Mouse (Mus musculus) neural tube, embryonic 13.5 days (tissue): ENCODE results near the gene Anks1. TPM values are rescaled to one million over a fixed set of nuclear protein-coding genes. Genes with fewer than 3 reads are reported as not detected.

Experiments used
- ATAC-seq: fragments of 200-750 bp; cut with Nextera tagmentation; 2 replicates; pipeline ENCODE4 v1.8.0; 2017; ENCODE audit warnings: low read depth, mild to moderate bottlenecking, moderate TSS enrichment, moderate library complexity
- H3K27ac ChIP-seq: fragments of 300-500 bp; sonication (generic); replicated peaks from 2 replicates; pipeline ENCODE4 v1.5.1; 2015; ENCODE audit warnings: moderate library complexity, mild to moderate bottlenecking, inconsistent platforms
- H3K27me3 ChIP-seq: fragments of 300-500 bp; sonication (generic); 2 replicates; pipeline ENCODE4 v1.6.1; 2015; ENCODE audit warnings: mild to moderate bottlenecking, inconsistent platforms
- H3K36me3 ChIP-seq: fragments of 300-500 bp; sonication (generic); 2 replicates; pipeline ENCODE4 v1.6.1; 2015; ENCODE audit warnings: mild to moderate bottlenecking, inconsistent platforms
- H3K4me1 ChIP-seq: fragments of 300-500 bp; sonication (generic); replicated peaks from 2 replicates; pipeline ENCODE4 v1.6.1; 2015; ENCODE audit warnings: inconsistent platforms
- H3K4me2 ChIP-seq: fragments of 300-500 bp; sonication (generic); 2 replicates; pipeline ENCODE4 v1.6.1; 2015; ENCODE audit warnings: inconsistent platforms, mild to moderate bottlenecking, moderate library complexity
- H3K4me3 ChIP-seq: fragments of 300-500 bp; sonication (generic); 2 replicates; pipeline ENCODE4 v1.5.1; 2015; ENCODE audit warnings: mild to moderate bottlenecking, inconsistent platforms
- H3K9ac ChIP-seq: fragments of 300-500 bp; sonication (generic); 2 replicates; pipeline ENCODE4 v1.6.1; 2015; ENCODE audit warnings: moderate library complexity, mild to moderate bottlenecking, inconsistent platforms
- H3K9me3 ChIP-seq: fragments of 300-500 bp; sonication (generic); 2 replicates; pipeline ENCODE4 v1.6.1; 2016; ENCODE audit warnings: inconsistent platforms
- WGBS: fragments of 180-500 bp; shearing (Covaris S2); methylation state at CpG from one replicate; pipeline ENCODE4 v1.1.7; 2015; 5-methylcytosine and 5-hydroxymethylcytosine counted together
- polyA plus RNA-seq: library from polyadenylated mRNA; unstranded; fragments of >200 nt; fragmentation: Nextera tagmentation; extraction: Ambion mirVana; gene quantifications from 2 replicates; pipeline ENCODE4 v1.2.1, GENCODE M21; 2015

The Anks1 gene
- polyA plus RNA-seq, 1 experiment from 2014 or later = 61.9 TPM

- Histone ChIP-seq H3K36me3 (peaks cover 79% of the 10 kb centered on the region), H3K9me3 (no peaks in the 10 kb centered on the region), H3K27ac (no peak overlapping the region), H3K4me3 (no peak overlapping the region), H3K27me3 (no peaks in the 10 kb centered on the region), H3K4me2 (no peak overlapping the region), H3K4me1 (peaks cover 11% of the 10 kb centered on the region), H3K9ac (no peak overlapping the region)
- no peak for ATAC-seq
- WGBS = 79% methylated on average over 8 of the region's 8 CpGs
These were observed 141.1 kb downstream of the Anks1 start for GRCm38 (mm10) chr17:28050210-28050609.

- no peak overlapping the region for H3K4me2 ChIP-seq
- no peak overlapping the region for H3K9ac ChIP-seq
- 85% methylated on average over 21 of the region's 21 CpGs for WGBS
- no peaks in the 10 kb centered on the region for H3K9me3 ChIP-seq
- H3K4me1 ChIP-seq = 0 out of 2 replicates have a peak, but pooled peaks cover 5% of the 10 kb centered on the region
- peaks cover 86% of the 10 kb centered on the region for H3K36me3 ChIP-seq
- no peak overlapping the region for H3K4me3 ChIP-seq
- H3K27me3 ChIP-seq = no peaks in the 10 kb centered on the region
- no peak overlapping the region for H3K27ac ChIP-seq
- no peak for ATAC-seq
These were observed 143.3 kb downstream of the Anks1 start for GRCm38 (mm10) chr17:28052293-28052863.

GRCm38 (mm10) chr17:28058346-28058745 is 149.2 kb downstream of the Anks1 start:
- H3K27me3 ChIP-seq = no peaks in the 10 kb centered on the region
- no peak overlapping the region for H3K27ac ChIP-seq
- no peaks in the 10 kb centered on the region for H3K9me3 ChIP-seq
- 85% methylated on average over 13 of the region's 13 CpGs for WGBS
- H3K4me3 ChIP-seq = no peak overlapping the region
- peaks cover 91% of the 10 kb centered on the region for H3K36me3 ChIP-seq
- H3K4me1 ChIP-seq = no peaks in the 10 kb centered on the region
- no peak overlapping the region for H3K9ac ChIP-seq
- no peak for ATAC-seq
- H3K4me2 ChIP-seq = no peak overlapping the region

- Histone ChIP-seq H3K9ac (no peak overlapping the region), H3K27ac (no peak overlapping the region), H3K4me3 (no peak overlapping the region), H3K36me3 (peaks cover 69% of the 10 kb centered on the region), H3K4me2 (no peak overlapping the region), H3K27me3 (no peaks in the 10 kb centered on the region), H3K9me3 (no peaks in the 10 kb centered on the region), H3K4me1 (no peaks in the 10 kb centered on the region)
- no peak for ATAC-seq
- 91% methylated on average over 11 of the region's 11 CpGs for WGBS
These were observed 151.6 kb downstream of the Anks1 start for GRCm38 (mm10) chr17:28060681-28061080.

GRCm38 (mm10) chr17:28061472-28061871 is 152.4 kb downstream of the Anks1 start:
- peaks cover 61% of the 10 kb centered on the region for H3K36me3 ChIP-seq
- H3K4me2 ChIP-seq = no peak overlapping the region
- no peaks in the 10 kb centered on the region for H3K27me3 ChIP-seq
- WGBS = 53% methylated on average over 7 of the region's 7 CpGs
- no peak; the same call in 1 of the 2 replicates for ATAC-seq
- H3K4me1 ChIP-seq = 0 out of 2 replicates have a peak, but pooled peaks cover 3% of the 10 kb centered on the region
- no peak overlapping the region for H3K4me3 ChIP-seq
- H3K9ac ChIP-seq = peak overlapping the region; percentile 8; the same call in 1 of the 2 replicates
- H3K27ac ChIP-seq = 0 out of 2 replicates have a peak overlapping the region, but pooled peaks have one; percentile 9
- no peaks in the 10 kb centered on the region for H3K9me3 ChIP-seq

GRCm38 (mm10) chr17:28062710-28063109 is 153.6 kb downstream of the Anks1 start:
- 85% methylated on average over 7 of the region's 7 CpGs for WGBS
- ATAC-seq = no peak
- Histone ChIP-seq H3K9me3 (no peaks in the 10 kb centered on the region), H3K4me1 (0 out of 2 replicates have a peak, but pooled peaks cover 5% of the 10 kb centered on the region), H3K4me2 (no peak overlapping the region), H3K27me3 (no peaks in the 10 kb centered on the region), H3K9ac (no peak overlapping the region), H3K27ac (no peak overlapping the region), H3K36me3 (peaks cover 49% of the 10 kb centered on the region), H3K4me3 (no peak overlapping the region)

- H3K27me3 ChIP-seq = no peaks in the 10 kb centered on the region
- 80% methylated on average over 6 of the region's 6 CpGs for WGBS
- no peak for ATAC-seq
- 0 out of 2 replicates have a peak, but pooled peaks cover 5% of the 10 kb centered on the region for H3K4me1 ChIP-seq
- H3K4me2 ChIP-seq = no peak overlapping the region
- no peak overlapping the region for H3K27ac ChIP-seq
- no peak overlapping the region for H3K9ac ChIP-seq
- no peaks in the 10 kb centered on the region for H3K9me3 ChIP-seq
- no peak overlapping the region for H3K4me3 ChIP-seq
- H3K36me3 ChIP-seq = peaks cover 44% of the 10 kb centered on the region
These were observed 154.1 kb downstream of the Anks1 start for GRCm38 (mm10) chr17:28063163-28063562.

- Histone ChIP-seq H3K9ac (no peak overlapping the region), H3K4me3 (no peak overlapping the region), H3K36me3 (peaks cover 7% of the 10 kb centered on the region; the same call in 1 of the 2 replicates), H3K27me3 (no peaks in the 10 kb centered on the region), H3K4me2 (no peak overlapping the region), H3K4me1 (0 out of 2 replicates have a peak, but pooled peaks cover 5% of the 10 kb centered on the region), H3K27ac (no peak overlapping the region), H3K9me3 (no peaks in the 10 kb centered on the region)
- ATAC-seq = no peak
- WGBS = 90% methylated on average over 4 of the region's 4 CpGs
These were observed 158.2 kb downstream of the Anks1 start for GRCm38 (mm10) chr17:28067303-28067702.

- no peaks in the 10 kb centered on the region for H3K9me3 ChIP-seq
- H3K4me2 ChIP-seq = no peak overlapping the region
- no peak overlapping the region for H3K9ac ChIP-seq
- no peaks in the 10 kb centered on the region for H3K27me3 ChIP-seq
- H3K27ac ChIP-seq = no peak overlapping the region
- H3K4me3 ChIP-seq = no peak overlapping the region
- no peak for ATAC-seq
- WGBS = 34% methylated on average over 12 of the region's 12 CpGs
- H3K4me1 ChIP-seq = 0 out of 2 replicates have a peak, but pooled peaks cover 5% of the 10 kb centered on the region
- no peaks in the 10 kb centered on the region for H3K36me3 ChIP-seq
These were observed 160.3 kb downstream of the Anks1 start for GRCm38 (mm10) chr17:28069446-28069845.

- WGBS = 85% methylated on average over 13 of the region's 13 CpGs
- Histone ChIP-seq H3K27me3 (no peaks in the 10 kb centered on the region), H3K9me3 (no peaks in the 10 kb centered on the region), H3K4me1 (0 out of 2 replicates have a peak, but pooled peaks cover 5% of the 10 kb centered on the region), H3K9ac (no peak overlapping the region), H3K27ac (no peak overlapping the region), H3K36me3 (no peaks in the 10 kb centered on the region), H3K4me3 (no peak overlapping the region), H3K4me2 (no peak overlapping the region)
- ATAC-seq = no peak
These were observed 161.2 kb downstream of the Anks1 start for GRCm38 (mm10) chr17:28070256-28070655.

- Histone ChIP-seq H3K9ac (no peak overlapping the region), H3K27ac (no peak overlapping the region), H3K27me3 (no peaks in the 10 kb centered on the region), H3K9me3 (no peaks in the 10 kb centered on the region), H3K4me2 (no peak overlapping the region), H3K36me3 (no peaks in the 10 kb centered on the region), H3K4me3 (no peak overlapping the region), H3K4me1 (no peaks in the 10 kb centered on the region)
- no peak for ATAC-seq
- 78% methylated on average over 2 of the region's 2 CpGs for WGBS
These were observed 163.6 kb downstream of the Anks1 start for GRCm38 (mm10) chr17:28072730-28073129.

GRCm38 (mm10) chr17:28074486-28074885 is 165.4 kb downstream of the Anks1 start:
- Histone ChIP-seq H3K27me3 (no peaks in the 10 kb centered on the region), H3K36me3 (no peaks in the 10 kb centered on the region), H3K9ac (no peak overlapping the region), H3K9me3 (no peaks in the 10 kb centered on the region), H3K27ac (no peak overlapping the region), H3K4me3 (no peak overlapping the region), H3K4me1 (no peaks in the 10 kb centered on the region), H3K4me2 (no peak overlapping the region)
- WGBS = 75% methylated on average over 7 of the region's 7 CpGs
- ATAC-seq = no peak

GRCm38 (mm10) chr17:28078028-28078427 is 168.9 kb downstream of the Anks1 start:
- Histone ChIP-seq H3K27ac (no peak overlapping the region), H3K4me1 (peaks cover 8% of the 10 kb centered on the region; the same call in 1 of the 2 replicates), H3K9ac (no peak overlapping the region), H3K36me3 (no peaks in the 10 kb centered on the region), H3K9me3 (no peaks in the 10 kb centered on the region), H3K4me3 (no peak overlapping the region), H3K4me2 (no peak overlapping the region), H3K27me3 (no peaks in the 10 kb centered on the region)
- ATAC-seq = no peak
- WGBS = 84% methylated on average over 9 of the region's 9 CpGs
